Mouse (Mus musculus) lung, embryonic 14.5 days (tissue): ENCODE measurements at regions not wholly inside any gene's neighbourhood (a gene's known extent, or its start where the extent isn't known, plus 50 kb on each side); places are given as distances from the start of the nearest gene placed in this dataset.

Experiments
- ATAC-seq: fragments of 200-750 bp; cut with Nextera tagmentation; 2 replicates; pipeline ENCODE4 v1.8.0; 2017; ENCODE audit warnings: mild to moderate bottlenecking, moderate TSS enrichment, moderate library complexity; ENCODE audit not compliant: insufficient read depth
- DNase-seq: peaks from one replicate; pipeline ENCODE4 v3.0.0-alpha.2; 2015
- H3K27ac ChIP-seq: fragments of 300-500 bp; sonication (generic); 2 replicates; pipeline ENCODE4 v1.5.1; 2014; ENCODE audit warnings: low read depth, mild to moderate bottlenecking, moderate library complexity
- H3K27me3 ChIP-seq: fragments of 300-500 bp; sonication (generic); 2 replicates; pipeline ENCODE4 v1.6.1; 2014; ENCODE audit warnings: low read length, control low read depth; ENCODE audit not compliant: insufficient read depth
- H3K36me3 ChIP-seq: fragments of 300-500 bp; sonication (generic); 2 replicates; pipeline ENCODE4 v1.6.1; 2014; ENCODE audit warnings: control low read depth; ENCODE audit not compliant: insufficient read depth
- H3K4me1 ChIP-seq: fragments of 300-500 bp; sonication (generic); 2 replicates; pipeline ENCODE4 v1.6.1; 2014; ENCODE audit warnings: antibody characterized with exemption, control low read depth; ENCODE audit not compliant: insufficient read depth
- H3K4me2 ChIP-seq: fragments of 300-500 bp; sonication (generic); 2 replicates; pipeline ENCODE4 v1.6.1; 2014; ENCODE audit warnings: mild to moderate bottlenecking
- H3K4me3 ChIP-seq: fragments of 300-500 bp; sonication (generic); 2 replicates; pipeline ENCODE4 v1.5.1; 2014; ENCODE audit warnings: low read depth, low read length
- H3K9ac ChIP-seq: fragments of 300-500 bp; sonication (generic); 2 replicates; pipeline ENCODE4 v1.6.1; 2014
- H3K9me3 ChIP-seq: fragments of 300-500 bp; sonication (generic); 2 replicates; pipeline ENCODE4 v1.6.1; 2016; ENCODE audit warnings: low read depth, low read length, control low read depth
- CTCF ChIP-seq: IDR thresholded peaks from 2 replicates; pipeline ENCODE4 v1.5.1; 2016; ENCODE audit warnings: antibody characterized with exemption, low read depth
- WGBS: fragments of 180-500 bp; shearing (Covaris S2); extraction: QIAGEN DNeasy Blood & Tissue Kit; methylation state at CpG from one replicate; pipeline ENCODE4 v1.1.7; 2014; 5-methylcytosine and 5-hydroxymethylcytosine counted together

DNA sequence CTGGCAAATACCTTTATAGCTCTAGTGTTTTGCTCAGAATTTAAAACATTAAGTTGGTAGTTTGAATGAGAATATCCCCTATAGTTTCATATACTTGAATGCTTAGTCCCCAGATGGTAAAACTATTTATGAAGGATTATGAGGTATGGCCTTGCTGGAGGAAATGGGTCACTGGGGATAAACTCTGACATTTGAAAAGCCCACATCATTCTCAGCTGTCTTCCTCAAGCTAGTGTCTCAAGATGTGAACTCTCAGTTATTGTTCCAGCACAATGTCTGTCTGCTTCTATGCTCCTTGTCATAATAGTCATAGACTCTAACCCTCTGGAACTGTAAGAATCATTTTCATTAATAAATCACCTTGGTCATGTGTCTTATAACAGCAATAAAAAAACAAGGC is 2004.1 kb upstream of the Gm8797 start:
- no peaks in the 10 kb centered on the region for H3K27me3 ChIP-seq
- H3K9ac ChIP-seq, result no peak overlapping the region
- no peak overlapping the region for H3K4me3 ChIP-seq
- H3K4me2 ChIP-seq, result no peak overlapping the region
- H3K27ac ChIP-seq, result no peak overlapping the region
- ATAC-seq (no peak), DNase-seq (no peak)
- TF ChIP-seq CTCF, result no peak
- no peaks in the 10 kb centered on the region for H3K4me1 ChIP-seq
- no peaks in the 10 kb centered on the region for H3K36me3 ChIP-seq
- H3K9me3 ChIP-seq, result no peaks in the 10 kb centered on the region

- H3K9ac ChIP-seq, result no peak overlapping the region
- no peaks in the 10 kb centered on the region for H3K27me3 ChIP-seq
- H3K36me3 ChIP-seq, result no peaks in the 10 kb centered on the region
- DNase-seq, result peak; percentile 80
- H3K4me3 ChIP-seq, result no peak overlapping the region
- TF ChIP-seq CTCF, result peak; percentile 73
- H3K4me2 ChIP-seq, result no peak overlapping the region
- H3K27ac ChIP-seq, result no peak overlapping the region
- ATAC-seq, result no peak
- H3K4me1 ChIP-seq, result no peaks in the 10 kb centered on the region
- WGBS, result 5% methylated on average over 5 of the region's 5 CpGs
- H3K9me3 ChIP-seq, result no peaks in the 10 kb centered on the region
Observed at GRCm38 (mm10) chr3:3751596-3752251, 1998.9 kb upstream of the Gm8797 start.

DNA sequence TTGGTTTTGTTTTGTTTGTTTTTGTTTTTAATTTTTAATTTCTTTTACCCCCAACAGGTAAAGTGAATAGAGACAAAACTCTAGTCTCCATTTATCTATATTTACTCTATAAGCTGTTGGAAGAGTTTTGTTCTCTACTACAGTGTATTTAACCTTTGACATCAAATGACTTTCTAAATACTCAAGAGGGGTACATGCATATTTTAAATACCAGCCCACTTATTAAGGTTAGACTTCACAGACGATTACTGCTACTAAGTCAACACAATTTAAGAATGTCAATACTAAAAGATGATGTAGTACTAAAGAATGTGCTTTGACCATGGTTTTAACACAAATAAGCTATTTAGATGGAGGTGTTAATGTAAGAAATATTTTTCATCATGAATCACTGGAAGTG is 1989.3 kb upstream of the Gm8797 start:
- no peak overlapping the region for H3K4me2 ChIP-seq
- H3K9me3 ChIP-seq, result no peaks in the 10 kb centered on the region
- H3K27ac ChIP-seq, result no peak overlapping the region
- H3K36me3 ChIP-seq, result no peaks in the 10 kb centered on the region
- DNase-seq (peak; percentile 7), ATAC-seq (peak; percentile 85; the same call in 1 of the 2 replicates)
- WGBS, result 30% methylated on average over 1 of the region's 1 CpGs
- H3K27me3 ChIP-seq, result no peaks in the 10 kb centered on the region
- no peak for TF ChIP-seq CTCF
- H3K4me3 ChIP-seq, result no peak overlapping the region
- H3K4me1 ChIP-seq, result no peaks in the 10 kb centered on the region
- H3K9ac ChIP-seq, result no peak overlapping the region

GRCm38 (mm10) chr3:3784200-3784599 is 1966.4 kb upstream of the Gm8797 start:
- H3K9ac ChIP-seq, result no peak overlapping the region
- no peaks in the 10 kb centered on the region for H3K36me3 ChIP-seq
- DNase-seq (peak; percentile 16), ATAC-seq (no peak)
- H3K9me3 ChIP-seq, result no peaks in the 10 kb centered on the region
- no peak overlapping the region for H3K4me2 ChIP-seq
- no peaks in the 10 kb centered on the region for H3K27me3 ChIP-seq
- H3K4me3 ChIP-seq, result no peak overlapping the region
- 74% methylated on average over 3 of the region's 3 CpGs for WGBS
- no peak for TF ChIP-seq CTCF
- H3K27ac ChIP-seq, result no peak overlapping the region
- no peaks in the 10 kb centered on the region for H3K4me1 ChIP-seq

- DNase-seq, result no peak
- H3K27me3 ChIP-seq, result no peaks in the 10 kb centered on the region
- no peaks in the 10 kb centered on the region for H3K9me3 ChIP-seq
- H3K9ac ChIP-seq, result no peak overlapping the region
- no peak overlapping the region for H3K27ac ChIP-seq
- TF ChIP-seq CTCF, result no peak
- no peaks in the 10 kb centered on the region for H3K36me3 ChIP-seq
- no peak overlapping the region for H3K4me3 ChIP-seq
- no peak for ATAC-seq
- 62% methylated on average over 2 of the region's 2 CpGs for WGBS
- H3K4me1 ChIP-seq, result no peaks in the 10 kb centered on the region
- no peak overlapping the region for H3K4me2 ChIP-seq
Observed at GRCm38 (mm10) chr3:3786039-3786438, 1964.6 kb upstream of the Gm8797 start.

DNA sequence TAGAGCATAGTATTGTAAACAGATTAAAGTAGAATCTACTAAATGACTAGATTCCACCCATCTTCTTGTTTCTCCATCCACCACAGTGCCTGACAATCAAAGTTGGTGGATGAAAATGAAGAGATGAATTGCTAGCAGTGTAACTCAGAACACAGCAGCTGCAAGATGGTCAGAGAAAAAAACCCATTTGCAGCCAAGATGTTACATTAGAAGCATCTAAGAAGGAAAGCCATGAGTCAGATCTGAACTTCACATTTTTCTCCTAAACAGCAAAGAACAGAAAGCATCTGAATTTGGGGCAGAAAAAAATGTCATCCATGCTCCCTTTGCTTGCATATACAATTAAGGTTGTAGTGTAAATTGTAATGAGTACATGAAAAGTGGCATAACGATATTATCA is 1942.8 kb upstream of the Gm8797 start:
- no peak for DNase-seq
- WGBS, result 84% methylated on average over 1 of the region's 1 CpGs

GRCm38 (mm10) chr3:3829020-3829419 is 1921.6 kb upstream of the Gm8797 start:
- Histone ChIP-seq H3K4me2 (no peak overlapping the region), H3K27me3 (no peaks in the 10 kb centered on the region), H3K9me3 (no peaks in the 10 kb centered on the region), H3K9ac (no peak overlapping the region), H3K4me3 (no peak overlapping the region), H3K27ac (no peak overlapping the region), H3K4me1 (no peaks in the 10 kb centered on the region), H3K36me3 (no peaks in the 10 kb centered on the region)
- ATAC-seq (no peak), DNase-seq (no peak)
- TF ChIP-seq CTCF, result no peak
- WGBS, result 61% methylated on average over 4 of the region's 4 CpGs

More for the DNA sequence above, 1942.8 kb upstream of the Gm8797 start:
- H3K27ac ChIP-seq, result no peak overlapping the region
- no peak for TF ChIP-seq CTCF
- ATAC-seq, result no peak
- H3K9me3 ChIP-seq, result no peaks in the 10 kb centered on the region
- H3K27me3 ChIP-seq, result no peaks in the 10 kb centered on the region
- no peak overlapping the region for H3K9ac ChIP-seq
- no peak overlapping the region for H3K4me3 ChIP-seq
- no peak overlapping the region for H3K4me2 ChIP-seq
- H3K36me3 ChIP-seq, result no peaks in the 10 kb centered on the region
- no peaks in the 10 kb centered on the region for H3K4me1 ChIP-seq
